Mouse (Mus musculus) bone marrow, adult 2 months (tissue): ENCODE results near the gene Hoxc6. TPM values are rescaled to one million over a fixed set of nuclear protein-coding genes. Genes with fewer than 3 reads are reported as not detected.
A peak's percentile ranks its signal among the peaks of the same experiment; 100 is the strongest.

Experiments used
- H3K27ac ChIP-seq: fragments of 200-500 bp; 2 replicates; pipeline ENCODE4 v1.5.1; 2012; ENCODE audit warnings: low read depth, mild to moderate bottlenecking, control low read depth, inconsistent platforms, low read length; ENCODE audit not compliant: control insufficient read depth, poor library complexity, insufficient read depth
- H3K4me1 ChIP-seq: fragments of 200-500 bp; 2 replicates; pipeline ENCODE4 v1.6.1; 2011; ENCODE audit warnings: low read length; ENCODE audit not compliant: control insufficient read depth, insufficient read depth
- H3K4me3 ChIP-seq: fragments of 200-500 bp; replicated peaks from 2 replicates; pipeline ENCODE3; 2011; ENCODE audit warnings: mild to moderate bottlenecking, low read depth, low read length, control low read depth; ENCODE audit not compliant: control insufficient read depth
- CTCF ChIP-seq: fragments of 200-500 bp; IDR thresholded peaks from 2 replicates; pipeline ENCODE4 v1.5.1; 2011; ENCODE audit warnings: low read length, control low read depth; ENCODE audit not compliant: control insufficient read depth, insufficient read depth
- POLR2A ChIP-seq: fragments of 200-500 bp; IDR thresholded peaks from 2 replicates; pipeline ENCODE4 v1.6.1; 2011; ENCODE audit warnings: low read depth, mild to moderate bottlenecking, control low read depth, low read length, borderline replicate concordance; ENCODE audit not compliant: control insufficient read depth
- WGBS: fragments of 180-500 bp; shearing (Covaris S2); methylation state at CpG from one replicate; pipeline ENCODE4 v1.1.7; 2018; 5-methylcytosine and 5-hydroxymethylcytosine counted together
- polyA plus RNA-seq: library from polyadenylated mRNA; stranded (reverse); fragments of >200 nt; gene quantifications from 2 replicates; pipeline ENCODE4 v1.2.4, GENCODE M21; 2011; ENCODE audit warnings: low replicate concordance; ENCODE audit not compliant: missing spikeins, insufficient read depth, insufficient read length

The Hoxc6 gene
- polyA plus RNA-seq, 1 experiment = 2.4 TPM

DNA sequence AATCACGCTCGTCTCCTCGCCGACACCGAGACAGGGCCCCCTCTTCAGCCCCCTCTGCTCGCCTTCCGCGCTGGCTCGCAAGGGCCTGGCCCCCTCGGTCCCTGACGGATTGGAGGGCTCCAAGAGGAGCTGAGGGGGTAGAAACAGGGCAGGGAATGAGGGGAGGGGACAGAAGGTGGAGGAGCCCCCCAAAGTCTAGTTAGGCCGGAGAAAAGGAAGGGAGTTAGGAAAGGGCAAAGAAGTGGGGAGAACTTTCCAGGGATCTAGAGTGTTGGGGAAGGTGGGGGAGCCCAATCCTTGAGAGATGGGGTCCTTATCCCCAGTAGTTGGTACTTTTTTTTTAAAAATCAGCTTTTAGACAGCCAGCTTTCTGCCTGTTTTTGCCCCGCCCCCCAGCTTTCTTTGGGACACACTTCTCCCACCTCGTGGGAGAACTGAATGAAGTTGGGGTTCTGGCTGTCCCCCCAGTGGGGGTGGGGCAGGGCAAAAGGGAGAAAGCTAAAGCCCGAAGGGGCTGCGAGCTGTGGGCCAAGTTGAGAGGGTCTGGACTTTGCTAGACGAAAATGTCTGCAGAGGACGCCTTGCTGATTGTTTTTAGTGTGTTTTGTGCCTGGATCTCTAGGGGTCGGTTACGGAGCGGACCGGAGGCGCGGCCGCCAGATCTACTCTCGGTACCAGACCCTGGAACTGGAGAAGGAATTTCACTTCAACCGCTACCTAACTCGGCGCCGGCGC lies 12.2 kb downstream of the Hoxc6 start:
- no peak overlapping the region for H3K4me3 ChIP-seq
- no peaks in the 10 kb centered on the region for H3K4me1 ChIP-seq
- no peak overlapping the region for H3K27ac ChIP-seq
- TF ChIP-seq POLR2A (no peak), CTCF (no peak)
- WGBS = 14% methylated on average over 31 of the region's 31 CpGs

DNA sequence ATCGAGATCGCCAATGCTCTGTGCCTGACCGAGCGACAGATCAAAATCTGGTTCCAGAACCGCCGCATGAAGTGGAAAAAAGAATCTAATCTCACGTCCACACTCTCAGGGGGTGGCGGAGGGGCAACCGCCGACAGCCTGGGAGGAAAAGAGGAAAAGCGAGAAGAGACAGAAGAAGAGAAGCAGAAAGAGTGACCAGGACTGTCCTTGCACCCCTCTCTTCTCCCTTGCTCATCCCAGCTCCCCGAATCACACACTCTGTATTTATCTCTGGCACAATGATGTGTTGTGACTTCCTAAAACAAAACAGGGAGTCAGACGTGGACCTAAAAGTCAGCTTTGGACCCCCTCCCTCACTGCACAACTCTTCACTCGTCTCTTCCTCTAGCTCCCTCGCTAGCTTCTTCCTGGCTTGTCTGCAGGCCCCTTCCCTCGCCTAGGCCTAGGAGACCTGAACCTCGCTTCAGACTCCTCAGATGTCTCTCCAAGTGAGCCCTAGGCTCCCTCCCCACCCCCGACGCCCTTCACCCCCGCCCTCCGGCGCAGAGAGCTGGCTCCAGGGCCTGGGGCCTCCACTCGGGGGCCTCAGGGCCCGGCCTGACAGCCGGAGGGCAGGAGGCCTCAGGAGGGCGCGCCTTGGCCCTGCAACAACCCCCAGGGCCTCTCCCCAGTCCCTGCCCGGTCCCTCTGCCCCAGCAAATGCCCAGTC lies 12.9 kb downstream of the Hoxc6 start:
- WGBS = 14% methylated on average over 28 of the region's 28 CpGs
- Histone ChIP-seq H3K27ac (no peak overlapping the region), H3K4me3 (no peak overlapping the region), H3K4me1 (no peaks in the 10 kb centered on the region)
- no peak for TF ChIP-seq POLR2A
- TF ChIP-seq CTCF = no peak

GRCm38 (mm10) chr15:103011928-103012486 lies 13.9 kb downstream of the Hoxc6 start:
- Histone ChIP-seq H3K4me1 (no peaks in the 10 kb centered on the region), H3K27ac (no peak overlapping the region), H3K4me3 (no peak overlapping the region)
- 12% methylated on average over 26 of the region's 26 CpGs for WGBS
- no peak for TF ChIP-seq POLR2A

DNA sequence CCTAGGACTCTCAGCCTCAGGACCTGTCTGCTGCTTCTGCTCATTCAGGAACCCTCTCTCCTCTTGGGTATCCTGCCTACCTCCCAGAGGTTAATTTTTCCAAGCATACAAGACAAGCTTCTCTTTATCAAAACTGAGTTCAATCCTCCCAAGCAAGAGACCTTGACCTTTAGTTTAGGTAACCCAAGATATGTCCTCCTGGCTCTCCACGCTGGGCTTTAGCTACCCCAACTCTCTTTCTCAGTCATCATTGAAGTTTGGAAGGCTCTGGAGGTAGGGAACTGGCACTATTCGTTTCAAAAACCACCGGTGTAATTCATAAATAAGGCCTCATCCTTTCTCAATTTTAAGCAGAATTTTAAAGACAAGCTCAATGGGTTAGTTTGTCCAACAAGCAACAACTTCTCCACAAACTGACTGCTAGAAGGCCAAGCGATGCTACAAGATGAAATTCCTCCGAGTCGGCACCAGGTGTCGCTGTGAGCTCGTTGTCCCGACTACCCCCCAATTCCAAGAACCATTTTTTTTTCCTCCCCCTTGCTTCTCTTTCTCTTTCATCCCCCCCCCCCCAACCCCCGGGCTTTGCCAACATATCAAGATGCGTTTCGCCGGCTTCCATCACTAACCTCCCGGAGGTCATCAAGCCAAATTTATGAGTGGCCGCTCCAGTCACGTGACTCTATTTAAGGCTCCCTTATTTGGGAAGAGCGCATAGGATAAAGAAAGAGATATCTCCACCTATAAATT lies 15.4 kb downstream of the Hoxc6 start:
- H3K4me1 ChIP-seq = no peaks in the 10 kb centered on the region
- no peak overlapping the region for H3K4me3 ChIP-seq
- 7% methylated on average over 17 of the region's 17 CpGs for WGBS
- no peak overlapping the region for H3K27ac ChIP-seq
- no peak for TF ChIP-seq POLR2A
- peak; percentile 72 for TF ChIP-seq CTCF

- Histone ChIP-seq H3K27ac (no peak overlapping the region; the same call in 1 of the 2 replicates), H3K4me3 (no peak overlapping the region), H3K4me1 (no peaks in the 10 kb centered on the region)
- 4% methylated on average over 54 of the region's 57 CpGs for WGBS
- TF ChIP-seq POLR2A (no peak), CTCF (no peak)
These were observed 16.3 kb downstream of the Hoxc6 start for GRCm38 (mm10) chr15:103014166-103015008.

- no peak overlapping the region for H3K4me3 ChIP-seq
- H3K4me1 ChIP-seq = no peaks in the 10 kb centered on the region
- H3K27ac ChIP-seq = no peak overlapping the region
- no peak for TF ChIP-seq POLR2A
- TF ChIP-seq CTCF = no peak
- WGBS = 4% methylated on average over 28 of the region's 28 CpGs
These were observed 16.9 kb downstream of the Hoxc6 start for GRCm38 (mm10) chr15:103015009-103015399.

- H3K4me3 ChIP-seq = no peak overlapping the region
- 19% methylated on average over 19 of the region's 19 CpGs for WGBS
- no peak overlapping the region for H3K27ac ChIP-seq
- TF ChIP-seq CTCF = no peak
- no peak for TF ChIP-seq POLR2A
- H3K4me1 ChIP-seq = no peaks in the 10 kb centered on the region
These were observed 17.5 kb downstream of the Hoxc6 start for GRCm38 (mm10) chr15:103015406-103016166.
